Mouse (Mus musculus): ENCODE measurements around the gene Gm49318. TPM values are rescaled to one million over a fixed set of nuclear protein-coding genes. Genes with fewer than 3 reads are reported as not detected.

The Gm49318 gene
- total and polyA plus RNA-seq, 3 experiments, result not detected

DNA sequence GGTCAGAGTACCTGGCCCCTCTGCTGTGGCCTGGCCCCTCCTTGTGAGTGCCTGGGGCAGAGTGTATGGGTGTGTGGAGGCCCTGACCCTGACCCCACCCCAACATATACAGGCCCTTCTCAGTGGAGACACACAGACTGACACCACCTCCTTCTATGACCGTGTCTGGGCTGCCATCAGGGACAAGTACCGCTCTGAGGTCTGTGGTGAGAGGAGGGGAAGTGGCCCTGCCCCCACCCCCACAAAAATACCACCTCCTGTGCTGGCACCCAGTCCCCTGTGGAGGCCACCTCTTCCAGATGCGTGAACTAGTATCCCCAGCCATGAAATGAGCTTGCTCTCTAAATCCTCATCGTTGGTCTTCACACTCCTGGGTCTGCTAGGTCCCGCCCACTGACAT lies 60.0 kb downstream of the Gm49318 start:
- Histone ChIP-seq H3K4me1 (ENCODE audit: insufficient read depth, low read depth, low read length) (peaks cover 45% of the 10 kb centered on the region), H3K27me3 (ENCODE audit: insufficient read depth, low read length) (no peaks in the 10 kb centered on the region), H3K9me3 (replicated peaks) (no peaks in the 10 kb centered on the region), H3K36me3 (replicated peaks) (peaks cover 94% of the 10 kb centered on the region), H3K4me3 (ENCODE audit: low read depth, low read length) (no peak overlapping the region)
- TF ChIP-seq TAL1 (conservative IDR thresholded peaks at IDR 0.05; ENCODE audit: low read depth, low read length) (no peak), CTCF (IDR thresholded peaks at IDR 0.05; ENCODE audit: low read depth, low read length) (no peak), POLR2AphosphoS5 (IDR thresholded peaks at IDR 0.05; ENCODE audit: insufficient replicate concordance, low read depth, low read length) (no peak), GATA1 (IDR thresholded peaks at IDR 0.05; ENCODE audit: borderline replicate concordance, low read length) (no peak), GATA2 (IDR thresholded peaks at IDR 0.05; ENCODE audit: borderline replicate concordance, low read depth, low read length) (no peak)
- DNase-seq (ENCODE audit: low spot score) (no peak), ATAC-seq (ENCODE audit: extremely low read depth, insufficient number of reproducible peaks, low FRiP score, poor library complexity, severe bottlenecking) (no peak)

DNA sequence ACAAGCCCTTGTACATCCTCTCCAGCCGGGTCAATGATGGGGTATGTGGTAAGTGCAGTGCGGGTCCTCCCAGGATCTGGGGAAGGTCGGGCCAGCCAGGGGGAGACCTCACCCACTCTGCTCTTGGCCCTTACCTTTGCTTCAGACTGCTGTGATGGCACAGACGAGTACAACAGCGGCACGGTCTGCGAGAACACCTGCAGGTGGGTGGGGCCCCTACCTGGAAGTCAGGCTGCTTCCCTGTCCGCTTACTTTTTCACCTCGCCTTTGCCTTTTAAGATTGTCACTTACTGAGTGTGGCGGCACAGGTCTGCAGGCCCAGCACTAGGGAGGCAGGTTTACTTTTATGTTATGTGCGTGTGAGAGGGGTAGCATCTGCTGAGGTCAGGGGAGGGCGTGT lies 66.5 kb downstream of the Gm49318 start:
- TF ChIP-seq GATA2 (IDR thresholded peaks at IDR 0.05; ENCODE audit: borderline replicate concordance, low read depth, low read length) (no peak), GATA1 (IDR thresholded peaks at IDR 0.05; ENCODE audit: borderline replicate concordance, low read length) (no peak), POLR2AphosphoS5 (IDR thresholded peaks at IDR 0.05; ENCODE audit: insufficient replicate concordance, low read depth, low read length) (no peak), TAL1 (conservative IDR thresholded peaks at IDR 0.05; ENCODE audit: low read depth, low read length) (no peak), CTCF (IDR thresholded peaks at IDR 0.05; ENCODE audit: low read depth, low read length) (no peak)
- Histone ChIP-seq H3K9me3 (replicated peaks) (no peaks in the 10 kb centered on the region), H3K4me3 (ENCODE audit: low read depth, low read length) (peak overlapping the region; percentile 79; the same call in 1 of the 2 replicates), H3K36me3 (replicated peaks) (peaks cover 61% of the 10 kb centered on the region), H3K4me1 (ENCODE audit: insufficient read depth, low read depth, low read length) (peaks cover 46% of the 10 kb centered on the region), H3K27me3 (ENCODE audit: insufficient read depth, low read length) (peaks cover under 1% of the 10 kb centered on the region; the same call in 1 of the 2 replicates)
- DNase-seq (ENCODE audit: low spot score) (no peak), ATAC-seq (ENCODE audit: extremely low read depth, insufficient number of reproducible peaks, low FRiP score, poor library complexity, severe bottlenecking) (no peak)

DNA sequence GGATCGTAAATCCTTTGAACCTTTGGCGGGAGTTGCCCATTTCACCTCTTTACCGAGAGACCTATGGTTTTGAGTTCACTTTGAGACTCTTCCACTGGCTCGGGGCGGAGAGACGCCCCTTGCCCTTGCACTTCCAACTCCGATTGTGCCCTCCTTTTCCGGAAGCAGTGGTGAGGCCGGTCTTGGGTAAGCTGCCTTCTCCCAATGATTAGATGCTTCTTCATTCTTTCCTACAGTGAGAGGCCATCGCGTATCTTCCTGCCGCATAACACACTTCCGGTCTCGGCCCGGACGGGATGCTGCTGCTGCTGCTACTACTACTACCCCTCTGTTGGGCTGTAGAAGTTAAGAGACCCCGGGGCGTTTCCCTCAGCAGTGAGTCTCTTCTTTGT lies 67.9 kb downstream of the Gm49318 start:
- Histone ChIP-seq H3K9me3 (replicated peaks) (no peaks in the 10 kb centered on the region), H3K4me3 (ENCODE audit: low read depth, low read length) (peak overlapping the region; percentile 79), H3K36me3 (replicated peaks) (peaks cover 47% of the 10 kb centered on the region), H3K4me1 (ENCODE audit: insufficient read depth, low read depth, low read length) (peaks cover 44% of the 10 kb centered on the region), H3K27me3 (ENCODE audit: insufficient read depth, low read length) (peaks cover 12% of the 10 kb centered on the region)
- peak; percentile 16; the same call in 1 of the 2 replicates for ATAC-seq (ENCODE audit: extremely low read depth, insufficient number of reproducible peaks, low FRiP score, poor library complexity, severe bottlenecking)
- TF ChIP-seq TAL1 (conservative IDR thresholded peaks at IDR 0.05; ENCODE audit: low read depth, low read length) (no peak), POLR2AphosphoS5 (IDR thresholded peaks at IDR 0.05; ENCODE audit: insufficient replicate concordance, low read depth, low read length) (no peak), GATA2 (IDR thresholded peaks at IDR 0.05; ENCODE audit: borderline replicate concordance, low read depth, low read length) (no peak), CTCF (IDR thresholded peaks at IDR 0.05; ENCODE audit: low read depth, low read length) (no peak)
- peak; percentile 54 for DNase-seq (ENCODE audit: low spot score)

DNA sequence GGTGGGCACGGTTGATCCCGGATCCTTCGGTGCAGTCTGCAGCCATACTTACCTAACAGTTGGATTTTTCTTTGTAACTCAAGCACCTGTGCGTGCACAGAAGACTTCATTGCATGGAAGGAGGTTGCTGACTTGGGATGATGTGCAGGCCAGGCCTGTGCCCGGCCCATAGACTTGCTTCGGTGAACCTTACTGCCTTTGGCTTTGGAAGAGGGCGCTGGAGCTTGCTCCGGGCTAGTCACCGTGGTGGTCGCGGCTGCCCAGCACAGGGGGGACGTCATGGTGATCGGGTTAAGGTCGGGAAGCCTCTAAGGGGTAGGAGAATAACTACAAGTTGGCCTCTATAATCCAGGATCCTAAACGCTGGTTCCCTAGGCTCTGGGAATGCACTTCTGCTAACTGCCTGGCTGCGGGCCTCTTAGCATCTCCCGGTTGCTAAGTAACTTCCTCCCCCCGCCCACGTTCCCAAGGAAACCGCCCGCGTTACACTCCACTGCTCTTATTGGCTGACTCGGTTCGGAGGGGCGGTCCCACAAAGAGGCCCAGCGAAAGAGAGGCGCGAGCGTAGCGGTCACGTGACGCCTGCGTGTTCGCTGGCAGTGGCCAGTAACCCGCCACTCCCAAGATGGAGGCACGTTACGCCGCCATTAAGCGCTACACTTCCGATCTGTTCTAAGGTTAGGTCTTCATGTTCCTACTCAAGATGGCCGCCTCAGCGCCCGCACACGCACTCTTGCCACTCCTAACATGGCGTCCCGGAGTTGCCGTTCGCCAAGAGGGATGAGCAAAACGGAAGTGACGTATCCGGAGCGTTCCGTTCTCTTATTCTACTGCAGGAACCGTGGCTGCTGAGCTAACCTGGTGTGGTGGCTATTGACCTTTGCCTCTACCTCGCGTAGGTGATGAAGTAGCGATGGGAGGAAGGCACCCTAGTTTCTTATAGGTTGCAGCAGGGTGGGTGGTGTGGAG lies 68.6 kb downstream of the Gm49318 start, which contains the start of the genes Ccdc151 and Prkcsh:
TSS of gene Ccdc151 (minus strand) at position 441 of the 969 bp plus-strand sequence.
TSS of gene Prkcsh (plus strand) at position 613 of the 969 bp plus-strand sequence.
- DNase-seq (ENCODE audit: low spot score) (peak; percentile 99), ATAC-seq (ENCODE audit: extremely low read depth, insufficient number of reproducible peaks, low FRiP score, poor library complexity, severe bottlenecking) (peak; percentile 93)
- TF ChIP-seq GATA2 (IDR thresholded peaks at IDR 0.05; ENCODE audit: borderline replicate concordance, low read depth, low read length) (no peak), GATA1 (IDR thresholded peaks at IDR 0.05; ENCODE audit: borderline replicate concordance, low read length) (no peak), TAL1 (conservative IDR thresholded peaks at IDR 0.05; ENCODE audit: low read depth, low read length) (no peak), CTCF (IDR thresholded peaks at IDR 0.05; ENCODE audit: low read depth, low read length) (no peak), POLR2AphosphoS5 (IDR thresholded peaks at IDR 0.05; ENCODE audit: insufficient replicate concordance, low read depth, low read length) (no peak)
- Histone ChIP-seq H3K4me1 (ENCODE audit: insufficient read depth, low read depth, low read length) (peaks cover 44% of the 10 kb centered on the region), H3K9me3 (replicated peaks) (no peaks in the 10 kb centered on the region), H3K36me3 (replicated peaks) (peaks cover 40% of the 10 kb centered on the region), H3K4me3 (ENCODE audit: low read depth, low read length) (peak within 1 kb of the TSS; percentile 79), H3K27me3 (ENCODE audit: insufficient read depth, low read length) (peaks cover 17% of the 10 kb centered on the region)

GRCm38 (mm10) chr9:22001633-22002032 lies 69.4 kb downstream of the Gm49318 start:
- ATAC-seq (ENCODE audit: extremely low read depth, insufficient number of reproducible peaks, low FRiP score, poor library complexity, severe bottlenecking) (no peak), DNase-seq (ENCODE audit: low spot score) (no peak)
- TF ChIP-seq GATA1 (IDR thresholded peaks at IDR 0.05; ENCODE audit: borderline replicate concordance, low read length), result no peak
- TF ChIP-seq CTCF (IDR thresholded peaks at IDR 0.05; ENCODE audit: low read depth, low read length), result no peak
- TF ChIP-seq POLR2AphosphoS5 (IDR thresholded peaks at IDR 0.05; ENCODE audit: insufficient replicate concordance, low read depth, low read length), result no peak
- no peak for TF ChIP-seq GATA2 (IDR thresholded peaks at IDR 0.05; ENCODE audit: borderline replicate concordance, low read depth, low read length)
- no peak for TF ChIP-seq TAL1 (conservative IDR thresholded peaks at IDR 0.05; ENCODE audit: low read depth, low read length)
- Histone ChIP-seq H3K9me3 (replicated peaks) (no peaks in the 10 kb centered on the region), H3K27me3 (ENCODE audit: insufficient read depth, low read length) (peaks cover 18% of the 10 kb centered on the region), H3K4me3 (ENCODE audit: low read depth, low read length) (no peak overlapping the region), H3K4me1 (ENCODE audit: insufficient read depth, low read depth, low read length) (peaks cover 40% of the 10 kb centered on the region), H3K36me3 (replicated peaks) (peaks cover 32% of the 10 kb centered on the region)

- no peak for ATAC-seq (ENCODE audit: extremely low read depth, insufficient number of reproducible peaks, low FRiP score, poor library complexity, severe bottlenecking)
- no peak for TF ChIP-seq CTCF (IDR thresholded peaks at IDR 0.05; ENCODE audit: low read depth, low read length)
- no peak for TF ChIP-seq TAL1 (conservative IDR thresholded peaks at IDR 0.05; ENCODE audit: low read depth, low read length)
- no peak for TF ChIP-seq GATA2 (IDR thresholded peaks at IDR 0.05; ENCODE audit: borderline replicate concordance, low read depth, low read length)
- TF ChIP-seq POLR2AphosphoS5 (IDR thresholded peaks at IDR 0.05; ENCODE audit: insufficient replicate concordance, low read depth, low read length), result no peak
- TF ChIP-seq GATA1 (IDR thresholded peaks at IDR 0.05; ENCODE audit: borderline replicate concordance, low read length), result no peak
Observed at GRCm38 (mm10) chr9:22000296-22000695, 70.8 kb downstream of the Gm49318 start.

More at GRCm38 (mm10) chr9:22000296-22000695, 70.8 kb downstream of the Gm49318 start:
- H3K9me3 ChIP-seq (replicated peaks), result no peaks in the 10 kb centered on the region
- H3K27me3 ChIP-seq (ENCODE audit: insufficient read depth, low read length), result peaks cover 20% of the 10 kb centered on the region
- no peak overlapping the region for H3K4me3 ChIP-seq (ENCODE audit: low read depth, low read length)
- H3K4me1 ChIP-seq (ENCODE audit: insufficient read depth, low read depth, low read length), result peaks cover 28% of the 10 kb centered on the region
- peaks cover 18% of the 10 kb centered on the region for H3K36me3 ChIP-seq (replicated peaks)
- no peak for DNase-seq (ENCODE audit: low spot score)

Measured in G1E (cell line).